Comparison of ENCODE assay signal across 8 mouse cellular contexts in genomic region chr9:21796259-21796658, GRCm38 (mm10). TPM values are rescaled to one million over a fixed set of nuclear protein-coding genes. Genes with fewer than 3 reads are reported as not detected.
DNase-seq lines count a peak whose midpoint lies in the region; ATAC-seq lines count a peak whose summit lies in the region.
"Had no signal": no experiment of that assay in that cellular context is flagged by ENCODE, and none has a peak within 500 bp of the region (broad histone marks: within the 10 kb centered on the region; RNA-seq: fewer than 3 reads in every experiment).

No protein-coding gene starts in this region.

- 18% methylated on average over 3 of the region's 3 CpGs for WGBS in lung, embryonic 16.5 days
- WGBS in heart, embryonic 15.5 days: 38% methylated on average over 3 of the region's 3 CpGs
- 55% methylated on average over 3 of the region's 3 CpGs for WGBS in neural tube, embryonic 15.5 days

- H3K4me2 ChIP-seq in lung, embryonic 16.5 days (ENCODE audit: low read depth, low read length): peak overlapping the region; percentile 73
- H3K4me2 ChIP-seq in heart, embryonic 15.5 days: peak overlapping the region; percentile 73
- peak overlapping the region; percentile 93 for H3K4me2 ChIP-seq in neural tube, embryonic 15.5 days

- H3K9me3 ChIP-seq in lung, embryonic 16.5 days (ENCODE audit: control insufficient read depth, low read length): no peaks in the 10 kb centered on the region
- H3K9me3 ChIP-seq in heart, embryonic 15.5 days (replicated peaks): no peaks in the 10 kb centered on the region
- H3K9me3 ChIP-seq in neural tube, embryonic 15.5 days (replicated peaks): no peaks in the 10 kb centered on the region

- no peak for DNase-seq in lung, postnatal 36 days
- DNase-seq in kidney, postnatal 10 days: peak; percentile 65
- DNase-seq in natural killer cell, adult 2 months (ENCODE audit: low spot score in 2 of 2): no peak
- DNase-seq in layer of hippocampus, adult 9-10 months (ENCODE audit: low spot score): no peak

- no peak for ATAC-seq in lung, embryonic 16.5 days (ENCODE audit: low read depth)
- ATAC-seq in heart, embryonic 15.5 days (replicated peaks; ENCODE audit: insufficient number of reproducible peaks, insufficient read depth, low FRiP score, low read depth): no peak
- no peak for ATAC-seq in neural tube, embryonic 15.5 days (ENCODE audit: low FRiP score)
- ATAC-seq: forebrain, embryonic 14.5 days had no signal

- peaks cover 36% of the 10 kb centered on the region for H3K36me3 ChIP-seq in lung, embryonic 16.5 days (ENCODE audit: control insufficient read depth, insufficient read depth, low read length)
- peaks cover 29% of the 10 kb centered on the region for H3K36me3 ChIP-seq in heart, embryonic 15.5 days
- no peaks in the 10 kb centered on the region for H3K36me3 ChIP-seq in neural tube, embryonic 15.5 days

- peak overlapping the region; percentile 99 for H3K27ac ChIP-seq in lung, embryonic 16.5 days (ENCODE audit: low read length)
- H3K27ac ChIP-seq in heart, embryonic 15.5 days: peak overlapping the region; percentile 96
- no peak overlapping the region for H3K27ac ChIP-seq in neural tube, embryonic 15.5 days (replicated peaks)

- H3K4me1 ChIP-seq in lung, embryonic 16.5 days (replicated peaks; ENCODE audit: control insufficient read depth, insufficient read depth, low read length): peaks cover 51% of the 10 kb centered on the region
- H3K4me1 ChIP-seq in heart, embryonic 15.5 days (replicated peaks): peaks cover 51% of the 10 kb centered on the region
- peaks cover 32% of the 10 kb centered on the region for H3K4me1 ChIP-seq in neural tube, embryonic 15.5 days

- H3K4me3 ChIP-seq in lung, embryonic 16.5 days (ENCODE audit: low read length): peak overlapping the region; percentile 99
- peak overlapping the region; percentile 88 for H3K4me3 ChIP-seq in heart, embryonic 15.5 days
- no peak overlapping the region for H3K4me3 ChIP-seq in neural tube, embryonic 15.5 days (replicated peaks)

- peak overlapping the region; percentile 98 for H3K9ac ChIP-seq in lung, embryonic 16.5 days (ENCODE audit: low read length)
- H3K9ac ChIP-seq in heart, embryonic 15.5 days: peak overlapping the region; percentile 48
- H3K9ac ChIP-seq in neural tube, embryonic 15.5 days (replicated peaks): 0 out of 2 replicates have a peak overlapping the region, but pooled peaks have one; percentile 17

- no peaks in the 10 kb centered on the region for H3K27me3 ChIP-seq in lung, embryonic 16.5 days (ENCODE audit: control insufficient read depth, insufficient read depth, low read depth, low read length)
- no peaks in the 10 kb centered on the region for H3K27me3 ChIP-seq in heart, embryonic 15.5 days
- H3K27me3 ChIP-seq in neural tube, embryonic 15.5 days (replicated peaks): 0 out of 2 replicates have a peak, but pooled peaks cover 5% of the 10 kb centered on the region

RNA-seq across cellular contexts. Expression of gene Kank2, which starts 2.3 kb away (rescaled TPM):
- polyA plus RNA-seq in lung, embryonic 16.5 days (2015; fragmentation: Nextera tagmentation; extraction: Ambion mirVana): 25.5 and 26.3 TPM in 2 replicates
- 20.0 and 26.3 TPM in 2 replicates for polyA plus RNA-seq in heart, embryonic 15.5 days (2015; fragmentation: Nextera tagmentation; extraction: Ambion mirVana)
- polyA plus RNA-seq in neural tube, embryonic 15.5 days (2015; fragmentation: Nextera tagmentation; extraction: Ambion mirVana): 4.9 and 7.4 TPM in 2 replicates

RNA-seq across cellular contexts. Expression of gene Spc24, which starts 36.2 kb away (rescaled TPM):
- polyA plus RNA-seq in lung, embryonic 16.5 days (2015; fragmentation: Nextera tagmentation; extraction: Ambion mirVana): 134 and 144 TPM in 2 replicates
- 69.6 and 88.1 TPM in 2 replicates for polyA plus RNA-seq in heart, embryonic 15.5 days (2015; fragmentation: Nextera tagmentation; extraction: Ambion mirVana)
- polyA plus RNA-seq in neural tube, embryonic 15.5 days (2015; fragmentation: Nextera tagmentation; extraction: Ambion mirVana): 17.2 and 39.7 TPM in 2 replicates

RNA-seq across cellular contexts. Expression of gene Angptl8, which starts 39.1 kb away (rescaled TPM):
- polyA plus RNA-seq in lung, embryonic 16.5 days (2015; fragmentation: Nextera tagmentation; extraction: Ambion mirVana): 2.7 and 3.6 TPM in 2 replicates
- 1.2 and 2.1 TPM in 2 replicates for polyA plus RNA-seq in heart, embryonic 15.5 days (2015; fragmentation: Nextera tagmentation; extraction: Ambion mirVana)
- polyA plus RNA-seq in neural tube, embryonic 15.5 days (2015; fragmentation: Nextera tagmentation; extraction: Ambion mirVana): 0.42 and 1.1 TPM in 2 replicates
- polyA plus RNA-seq: forebrain, embryonic 14.5 days had no signal

RNA-seq across cellular contexts. Expression of gene Dock6, which starts 56.2 kb away (rescaled TPM):
- polyA plus RNA-seq in lung, embryonic 16.5 days (2015; fragmentation: Nextera tagmentation; extraction: Ambion mirVana): 62.6 and 63.7 TPM in 2 replicates
- 38.3 and 54.7 TPM in 2 replicates for polyA plus RNA-seq in heart, embryonic 15.5 days (2015; fragmentation: Nextera tagmentation; extraction: Ambion mirVana)
- polyA plus RNA-seq in neural tube, embryonic 15.5 days (2015; fragmentation: Nextera tagmentation; extraction: Ambion mirVana): 14.0 and 22.5 TPM in 2 replicates

Comparison
In these comparisons a context has a peak if more than half of its experiments do, and no peak if none do; other contexts are left out.
1. H3K9ac ChIP-seq: peak in every context shown above with its lines; median percentile 98 in lung, embryonic 16.5 days; 48 in heart, embryonic 15.5 days; 17 in neural tube, embryonic 15.5 days.